Mouse (Mus musculus) granulocyte monocyte progenitor cell, adult 5-6 weeks (primary cell): ENCODE data around the gene Hfm1. TPM values are rescaled to one million over a fixed set of nuclear protein-coding genes. Genes with fewer than 3 reads are reported as not detected.

Experiments used
- ATAC-seq: replicated peaks from 2 replicates; pipeline ENCODE4 v1.8.0; 2016; ENCODE audit warnings: mild to moderate bottlenecking, moderate TSS enrichment, inconsistent platforms; ENCODE audit not compliant: poor library complexity, severe bottlenecking
- total RNA-seq, 2 experiments: library from RNA; stranded (forward) in 1 of 2; stranded (reverse) in 1 of 2; fragments of 200-712, 200-1000 nt in 1 of 2; fragments of >200 nt in 1 of 2; fragmentation: Nextera tagmentation in 1 of 2; gene quantifications; 2 replicates each; pipeline ENCODE4 v1.2.3; 2014 to 2017

The Hfm1 gene
- total RNA-seq (2014; fragmentation: Nextera tagmentation) (not detected in 2 replicates), total RNA-seq (2017) (not detected in 2 replicates)

DNA sequence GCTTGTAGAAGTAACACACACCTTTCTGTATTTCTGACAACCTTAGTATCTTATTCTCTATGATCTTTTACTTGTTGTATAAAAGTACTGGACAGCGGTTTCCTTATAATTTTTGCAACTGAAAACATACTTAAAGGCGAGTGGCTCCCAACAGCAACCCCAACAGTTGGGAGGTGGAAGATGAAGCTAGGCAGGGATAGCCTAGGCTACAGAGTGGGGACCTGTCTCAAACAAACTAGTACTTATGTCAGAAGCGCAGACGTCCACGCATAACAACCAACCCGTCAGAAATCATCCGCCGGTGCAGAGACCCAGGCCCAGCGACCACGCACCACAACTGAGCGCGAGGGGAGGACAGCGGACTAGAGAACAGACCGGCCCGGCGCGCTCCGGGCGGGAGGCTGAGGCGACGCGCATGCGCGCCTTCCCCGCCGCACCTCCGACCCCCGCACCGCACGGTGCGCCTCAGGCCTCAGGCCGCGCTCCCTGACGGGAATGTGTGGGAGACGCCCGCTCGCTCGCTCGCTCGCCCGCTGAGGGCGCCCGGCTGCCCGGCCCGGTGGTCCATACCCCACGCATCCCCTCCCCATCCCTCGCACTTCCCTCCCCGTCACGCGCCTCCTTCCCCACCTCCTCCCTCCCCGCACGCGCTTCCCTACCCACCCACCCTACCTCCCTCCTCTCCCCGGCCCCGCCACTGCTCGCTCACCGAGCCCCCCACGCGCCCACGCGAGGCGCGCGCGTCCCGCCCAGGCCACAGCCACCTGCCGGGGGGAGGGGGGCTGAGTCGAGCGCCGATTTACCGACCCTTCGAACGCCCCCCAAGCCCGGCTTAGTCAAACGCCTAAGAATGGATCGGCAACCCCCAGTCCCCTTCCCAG is at the start of gene Hfm1:
Gene Hfm1 (minus strand): TSS at position 834 of the 881 bp plus-strand sequence.
- peak; percentile 85 for ATAC-seq

- no peak for ATAC-seq
Observed at GRCm38 (mm10) chr5:106973883-106974282, 47.8 kb upstream of the Hfm1 start.

DNA sequence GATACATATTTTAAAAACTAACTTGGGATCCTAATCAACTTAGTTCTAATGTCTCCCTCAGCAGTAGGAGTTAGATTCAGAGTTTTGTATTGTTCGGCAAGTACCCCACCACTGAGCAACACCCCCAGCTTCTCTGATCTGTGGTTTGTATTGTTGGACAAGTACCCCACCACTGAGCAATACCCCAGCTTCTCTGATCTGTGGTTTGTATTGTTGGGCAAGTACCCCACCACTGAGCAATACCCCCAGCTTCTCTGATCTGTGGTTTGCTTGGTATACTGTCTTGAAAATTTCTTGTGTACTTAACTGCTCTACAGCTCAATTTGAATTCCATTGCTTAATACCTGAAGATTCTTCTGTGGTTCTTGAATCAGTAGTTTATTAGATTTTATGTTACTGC is 41.5 kb upstream of the Hfm1 start:
- peak; percentile 72 for ATAC-seq

DNA sequence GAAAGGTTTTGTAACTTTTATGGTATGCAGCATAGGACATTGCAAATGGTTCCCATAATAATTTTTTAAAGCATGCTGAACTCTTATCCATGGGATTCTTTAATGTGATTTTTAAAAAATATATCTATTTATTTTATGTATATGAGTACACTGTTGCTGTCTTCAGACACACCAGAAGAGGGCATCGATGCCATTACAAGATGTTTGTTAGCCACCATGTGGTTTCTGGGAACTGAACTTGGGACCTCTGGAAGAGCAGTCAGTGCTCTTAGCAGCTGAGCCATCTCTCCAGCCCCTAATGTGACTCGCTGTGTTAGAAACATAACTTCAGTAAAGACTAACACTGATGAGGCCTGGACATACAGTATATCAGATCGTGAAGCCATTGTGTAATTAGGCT is 40.3 kb upstream of the Hfm1 start:
- no peak for ATAC-seq

DNA sequence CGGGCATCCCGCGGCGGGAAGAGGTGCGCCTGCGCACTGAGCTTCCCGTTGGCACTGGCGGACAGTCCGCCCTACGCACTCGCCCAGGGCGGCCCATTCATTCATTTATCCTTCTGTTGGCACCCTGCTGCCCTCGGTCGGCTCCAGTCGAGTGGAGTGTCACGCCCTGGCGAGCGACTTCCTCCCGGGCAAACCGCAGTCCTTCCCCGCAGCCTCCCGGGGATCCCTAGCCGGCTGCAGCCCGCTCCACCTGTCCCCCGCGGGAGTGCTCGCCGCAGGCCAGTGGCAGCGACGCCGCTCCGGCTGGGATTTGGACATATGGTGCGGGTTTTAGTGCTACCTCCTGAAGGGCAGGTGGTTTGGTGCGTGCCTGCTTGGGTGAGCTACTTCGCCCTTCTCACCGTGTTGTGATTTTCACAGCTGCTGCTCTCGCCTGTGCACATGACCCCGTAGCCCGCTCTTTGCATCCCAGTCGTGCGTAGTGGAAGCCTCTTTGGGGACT is 38.4 kb upstream of the Hfm1 start:
- ATAC-seq = peak; percentile 80

DNA sequence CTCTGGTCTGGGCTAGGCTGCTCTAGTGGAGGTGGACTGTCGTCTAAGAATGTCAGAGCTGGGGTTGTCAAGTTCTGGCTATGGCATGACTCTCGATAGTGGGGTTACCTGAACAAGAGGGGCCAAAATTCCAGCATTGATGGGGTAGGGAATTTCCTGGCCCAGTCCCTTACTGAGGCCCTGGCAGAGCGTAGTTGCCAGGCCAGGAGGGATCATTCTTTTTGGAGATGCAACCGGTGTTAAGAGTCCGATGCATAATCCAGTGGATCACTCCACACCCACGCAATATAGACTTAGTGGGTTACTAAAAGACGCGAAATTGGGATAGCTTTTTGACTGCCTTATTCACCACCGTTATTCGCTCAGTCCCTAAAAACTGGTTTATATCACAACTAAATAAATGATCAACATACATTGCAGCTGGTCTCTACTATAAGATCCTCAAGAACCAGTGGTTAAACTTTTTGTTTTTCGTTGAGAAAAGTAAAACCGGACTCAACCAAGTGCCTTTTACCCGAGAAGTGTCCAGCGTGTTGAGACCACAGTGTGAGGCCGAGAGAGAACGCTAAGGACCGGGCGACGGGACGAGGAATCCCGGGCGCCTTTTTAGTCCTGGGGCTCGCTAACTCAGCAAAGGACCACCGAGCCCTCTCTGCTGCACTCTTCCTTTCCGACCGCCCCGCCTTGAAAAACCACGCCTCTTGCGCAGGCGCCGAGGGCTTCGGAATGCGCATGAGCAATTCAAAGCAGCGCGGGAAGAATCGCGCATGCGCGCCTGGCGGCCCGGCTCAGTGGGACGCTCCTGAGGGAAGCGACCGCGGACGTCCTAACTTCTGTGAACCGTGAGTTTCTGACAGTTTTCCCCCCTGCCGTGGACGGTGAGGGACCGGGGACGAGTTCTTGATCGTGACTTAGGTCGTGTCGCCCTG is 37.7 kb upstream of the Hfm1 start, which contains the start of gene Cdc7:
Gene Cdc7 (plus strand): TSS at position 739 of the 929 bp plus-strand sequence.
- peak; percentile 79 for ATAC-seq

- ATAC-seq = no peak
Observed at GRCm38 (mm10) chr5:106960451-106960850, 34.3 kb upstream of the Hfm1 start.

- no peak for ATAC-seq
Observed at GRCm38 (mm10) chr5:106959031-106959430, 32.9 kb upstream of the Hfm1 start.

- ATAC-seq = no peak
Observed at GRCm38 (mm10) chr5:106956467-106956866, 30.3 kb upstream of the Hfm1 start.

DNA sequence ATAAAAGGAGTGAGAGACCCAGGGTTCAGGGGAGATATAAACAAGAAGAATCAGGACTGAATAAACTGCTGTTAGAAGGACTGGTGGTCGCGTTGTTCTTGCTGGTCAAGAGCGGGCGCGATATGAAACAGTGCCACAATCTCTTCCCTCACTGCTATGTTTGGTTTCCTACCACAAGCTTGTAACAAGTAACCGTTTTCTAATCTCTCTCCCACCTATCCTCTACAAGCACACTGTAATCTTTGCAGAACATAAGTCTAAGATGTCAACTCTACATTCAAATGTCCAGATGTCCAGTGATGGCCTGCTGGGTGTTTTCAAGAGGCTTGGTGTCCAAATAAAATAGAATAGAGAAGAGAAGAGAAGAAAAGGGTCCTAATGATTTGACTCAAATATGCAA is 22.6 kb upstream of the Hfm1 start:
- no peak for ATAC-seq

DNA sequence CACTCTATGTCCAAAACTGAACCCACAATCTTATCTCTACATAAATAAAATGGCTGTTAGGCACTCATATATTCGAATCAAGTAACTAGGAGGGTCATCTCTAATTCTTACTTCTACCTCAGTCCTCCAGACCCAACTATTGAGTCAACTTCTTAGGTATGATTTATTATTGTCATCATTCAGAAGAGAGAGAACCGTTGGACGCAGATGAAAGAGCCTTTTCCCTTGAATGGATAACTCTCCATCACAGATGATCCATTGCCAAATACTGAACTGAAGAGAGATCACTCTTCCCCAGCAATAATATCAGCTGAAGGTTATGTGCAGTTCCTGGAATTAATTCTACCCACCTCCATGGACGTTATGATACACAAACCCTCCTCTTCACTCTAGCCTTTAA is 20.2 kb upstream of the Hfm1 start:
- ATAC-seq = no peak

DNA sequence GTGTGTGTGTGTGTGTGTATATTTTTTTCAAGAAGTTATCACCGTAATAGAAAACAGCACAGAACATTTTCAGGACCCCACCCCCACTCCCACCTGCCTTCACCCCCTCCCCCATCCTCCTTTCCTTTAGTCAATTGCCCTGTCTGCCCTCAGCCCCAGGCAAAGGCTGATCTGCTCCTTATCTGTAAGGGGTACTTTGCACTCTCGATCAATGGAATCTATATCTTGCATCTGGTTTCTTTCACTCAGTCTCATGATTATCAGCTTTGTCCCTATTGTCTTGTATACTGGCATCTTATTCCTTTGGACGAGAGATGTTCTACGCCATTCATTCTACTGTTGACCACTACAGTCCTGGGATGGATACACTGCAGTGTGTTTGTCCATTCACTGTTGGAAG is 1.9 kb upstream of the Hfm1 start:
- ATAC-seq = no peak

DNA sequence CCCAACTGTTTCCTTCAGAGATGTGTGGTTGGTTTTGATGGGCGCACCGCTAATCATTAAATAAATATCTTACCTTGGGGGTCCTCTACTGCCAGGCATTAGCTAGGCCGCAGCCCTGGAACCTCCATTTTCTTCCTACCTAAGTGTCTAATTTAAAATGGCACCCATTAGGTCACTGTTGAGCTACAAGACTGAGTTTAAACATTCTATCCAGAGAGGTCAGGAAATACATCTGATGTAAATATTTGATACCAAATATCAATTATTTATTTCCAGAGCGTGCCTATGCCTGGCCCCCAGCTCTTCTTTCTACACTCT is 207 bp upstream of the Hfm1 start:
- no peak for ATAC-seq

DNA sequence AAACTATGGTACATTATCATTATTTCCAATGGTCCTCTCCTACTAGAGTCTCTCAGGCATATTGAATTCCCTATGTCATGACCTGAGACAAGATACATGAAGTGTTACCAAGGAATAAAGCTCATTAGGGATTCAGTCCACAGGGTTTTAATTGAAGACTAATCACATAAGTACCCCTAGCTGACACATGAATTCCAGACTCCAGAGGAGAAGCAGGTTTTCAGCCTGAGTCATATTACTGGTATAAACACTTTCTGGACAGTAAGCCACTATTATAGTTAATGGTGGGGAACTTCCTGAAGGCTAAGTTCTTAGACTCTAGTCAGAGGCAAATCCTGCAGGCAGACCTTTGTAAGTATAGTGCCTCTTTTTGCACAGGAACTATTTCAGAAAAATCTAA is 6.8 kb downstream of the Hfm1 start:
- ATAC-seq = no peak

- ATAC-seq = peak; percentile 55
Observed at GRCm38 (mm10) chr5:106896879-106897278, 29.2 kb downstream of the Hfm1 start.

- peak; percentile 65 for ATAC-seq
Observed at GRCm38 (mm10) chr5:106891773-106892172, 34.3 kb downstream of the Hfm1 start.

- ATAC-seq = peak; percentile 91
Observed at GRCm38 (mm10) chr5:106887303-106888071, 38.6 kb downstream of the Hfm1 start.

DNA sequence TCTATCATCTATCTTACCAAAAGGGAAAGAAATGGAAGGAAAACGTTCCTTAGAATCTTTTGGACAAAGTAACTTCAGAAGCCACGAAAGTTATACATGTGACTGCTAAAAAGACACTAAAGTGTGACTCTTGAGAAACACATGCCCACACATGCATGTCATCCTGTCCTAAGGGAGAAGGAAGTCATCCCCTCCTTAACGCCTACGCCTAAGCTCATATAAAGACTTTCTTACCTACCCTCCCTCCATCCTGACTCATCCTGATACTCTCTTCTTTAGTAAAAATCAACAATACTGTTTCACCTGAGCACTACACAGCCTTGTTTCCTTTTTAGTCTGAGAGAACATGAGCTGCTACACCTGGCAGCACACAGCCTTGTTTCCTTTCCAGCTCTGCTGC is 40.6 kb downstream of the Hfm1 start:
- ATAC-seq = no peak

DNA sequence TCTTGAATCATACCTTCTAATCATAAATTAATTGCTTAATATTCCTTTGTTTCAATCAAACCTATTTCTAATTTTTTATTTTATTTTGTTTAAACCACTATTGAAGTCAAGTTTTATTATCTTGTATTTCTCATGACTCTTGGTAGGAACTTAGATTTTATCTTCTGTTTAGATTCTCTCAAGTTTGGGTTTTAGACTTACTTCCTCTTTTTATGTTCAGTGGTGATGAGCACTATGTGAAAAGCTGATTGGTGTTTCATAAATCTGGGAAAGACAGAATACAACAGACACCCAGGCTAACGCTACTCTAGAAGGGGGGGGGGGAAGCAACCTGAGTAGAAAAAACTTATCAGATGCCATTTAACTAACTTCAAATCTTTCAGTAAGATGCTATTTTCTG is 49.7 kb downstream of the Hfm1 start:
- peak; percentile 70; the same call in 1 of the 2 replicates for ATAC-seq

- ATAC-seq = peak; percentile 88
Observed at GRCm38 (mm10) chr5:106860415-106860814, 65.7 kb downstream of the Hfm1 start.
